ENCODE assay signal across 2 mouse cellular contexts in genomic region chr5:41804643-41805042, GRCm38 (mm10).
TF ChIP-seq lines count a peak whose summit lies in the region.

No protein-coding gene starts in this region.

TF ChIP-seq in CH12.LX, 34 proteins besides CTCF, POLR2A, EP300 and RAD21:
- TF ChIP-seq CHD1 (IDR thresholded peaks at IDR 0.05; ENCODE audit: low read depth, low read length) (no peak), MAFK (IDR thresholded peaks at IDR 0.05; ENCODE audit: insufficient replicate concordance, low read length) (no peak), ZKSCAN1 (IDR thresholded peaks at IDR 0.05; ENCODE audit: borderline replicate concordance, low read depth, low read length) (no peak)
TF ChIP-seq in CH12.LX: peak in this region for 0.

TF ChIP-seq in MEL, 35 proteins besides CTCF, POLR2A, EP300 and RAD21:
- TF ChIP-seq TCF12 (IDR thresholded peaks at IDR 0.05; ENCODE audit: low read depth, low read length) (peak; percentile 61; the same call in 1 of the 2 replicates), USF1 (IDR thresholded peaks at IDR 0.05; ENCODE audit: low read depth, low read length) (no peak)
TF ChIP-seq in MEL: peak in this region for 1.
